Mouse (Mus musculus) embryonic facial prominence, embryonic 14.5 days (tissue): ENCODE results near the gene Sec1. TPM values are rescaled to one million over a fixed set of nuclear protein-coding genes. Genes with fewer than 3 reads are reported as not detected.
A peak's percentile ranks its signal among the peaks of the same experiment; 100 is the strongest.

Experiments used
- ATAC-seq: fragments of 200-750 bp; cut with Nextera tagmentation; 2 replicates; pipeline ENCODE4 v1.8.0; 2017; ENCODE audit warnings: low read depth, moderate number of reproducible peaks, moderate TSS enrichment
- DNase-seq: peaks from one replicate; pipeline ENCODE4 v3.0.0-alpha.2; 2015; ENCODE audit warnings: low spot score
- H3K27ac ChIP-seq: fragments of 300-500 bp; sonication (generic); replicated peaks from 2 replicates; pipeline ENCODE4 v1.5.1; 2014; ENCODE audit warnings: low read depth, mild to moderate bottlenecking, low read length, moderate library complexity
- H3K27me3 ChIP-seq: fragments of 300-500 bp; sonication (generic); replicated peaks from 2 replicates; pipeline ENCODE4 v1.6.1; 2014; ENCODE audit warnings: low read length; ENCODE audit not compliant: control insufficient read depth, insufficient read depth
- H3K36me3 ChIP-seq: fragments of 300-500 bp; sonication (generic); 2 replicates; pipeline ENCODE4 v1.6.1; 2014; ENCODE audit warnings: low read length, mixed read lengths; ENCODE audit not compliant: control insufficient read depth, insufficient read depth
- H3K4me1 ChIP-seq: fragments of 300-500 bp; sonication (generic); 2 replicates; pipeline ENCODE4 v1.6.1; 2014; ENCODE audit warnings: antibody characterized with exemption, low read length; ENCODE audit not compliant: control insufficient read depth, insufficient read depth
- H3K4me2 ChIP-seq: fragments of 300-500 bp; sonication (generic); 2 replicates; pipeline ENCODE4 v1.6.1; 2014; ENCODE audit warnings: low read depth, mild to moderate bottlenecking, low read length, moderate library complexity, mixed read lengths
- H3K4me3 ChIP-seq: fragments of 300-500 bp; sonication (generic); 2 replicates; pipeline ENCODE4 v1.5.1; 2014; ENCODE audit warnings: low read depth, mild to moderate bottlenecking, low read length
- H3K9ac ChIP-seq: fragments of 300-500 bp; sonication (generic); 2 replicates; pipeline ENCODE4 v1.6.1; 2014; ENCODE audit warnings: low read depth, mild to moderate bottlenecking, low read length, moderate library complexity, mixed read lengths
- H3K9me3 ChIP-seq: fragments of 300-500 bp; sonication (generic); 2 replicates; pipeline ENCODE4 v1.6.1; 2016; ENCODE audit warnings: low read length; ENCODE audit not compliant: control insufficient read depth
- WGBS: fragments of 180-500 bp; shearing (Covaris S2); extraction: QIAGEN DNeasy Blood & Tissue Kit; methylation state at CpG from one replicate; pipeline ENCODE4 v1.1.7; 2014; 5-methylcytosine and 5-hydroxymethylcytosine counted together
- polyA plus RNA-seq: library from polyadenylated mRNA; unstranded; fragments of >200 nt; fragmentation: Nextera tagmentation; extraction: Ambion mirVana; gene quantifications from 2 replicates; pipeline ENCODE4 v1.2.1, GENCODE M21; 2014

The Sec1 gene
- polyA plus RNA-seq, 1 experiment from 2014 or later: 2.1 TPM

GRCm38 (mm10) chr7:45715741-45716459 lies 21.7 kb upstream of the Sec1 start:
- Histone ChIP-seq H3K27me3 (no peaks in the 10 kb centered on the region), H3K4me3 (peak overlapping the region; percentile 57), H3K27ac (peak overlapping the region; percentile 67), H3K4me1 (peaks cover 21% of the 10 kb centered on the region), H3K4me2 (peak overlapping the region; percentile 71), H3K36me3 (peaks cover 50% of the 10 kb centered on the region), H3K9ac (peak overlapping the region; percentile 34; the same call in 1 of the 2 replicates), H3K9me3 (no peaks in the 10 kb centered on the region)
- WGBS: 82% methylated on average over 19 of the region's 19 CpGs
- no peak for DNase-seq
- ATAC-seq: no peak

GRCm38 (mm10) chr7:45715090-45715708 lies 21.0 kb upstream of the Sec1 start, which contains the start of gene Rpl18:
Gene Rpl18, plus strand, starts transcription at chr7:45715457.
- H3K4me1 ChIP-seq: peaks cover 21% of the 10 kb centered on the region
- DNase-seq: peak; percentile 99
- H3K9ac ChIP-seq: peak within 1 kb of the TSS; percentile 64
- no peaks in the 10 kb centered on the region for H3K27me3 ChIP-seq
- H3K27ac ChIP-seq: peak within 1 kb of the TSS; percentile 67
- H3K36me3 ChIP-seq: peaks cover 51% of the 10 kb centered on the region
- peak within 1 kb of the TSS; percentile 57 for H3K4me3 ChIP-seq
- H3K4me2 ChIP-seq: peak within 1 kb of the TSS; percentile 71
- WGBS: 13% methylated on average over 23 of the region's 34 CpGs
- no peaks in the 10 kb centered on the region for H3K9me3 ChIP-seq
- peak; percentile 94 for ATAC-seq

- H3K4me1 ChIP-seq: peaks cover 21% of the 10 kb centered on the region
- H3K9me3 ChIP-seq: no peaks in the 10 kb centered on the region
- peak overlapping the region; percentile 71 for H3K4me2 ChIP-seq
- peak overlapping the region; percentile 40; the same call in 1 of the 2 replicates for H3K27ac ChIP-seq
- H3K36me3 ChIP-seq: peaks cover 51% of the 10 kb centered on the region
- peak overlapping the region; percentile 57 for H3K4me3 ChIP-seq
- H3K9ac ChIP-seq: peak overlapping the region; percentile 64
- ATAC-seq: peak; percentile 26
- no peaks in the 10 kb centered on the region for H3K27me3 ChIP-seq
- peak; percentile 61 for DNase-seq
- 10% methylated on average over 13 of the region's 14 CpGs for WGBS
These were observed 20.5 kb upstream of the Sec1 start for GRCm38 (mm10) chr7:45714630-45715089.

GRCm38 (mm10) chr7:45713881-45714520 lies 19.8 kb upstream of the Sec1 start:
- Histone ChIP-seq H3K9ac (peak overlapping the region; percentile 64), H3K27me3 (no peaks in the 10 kb centered on the region), H3K4me1 (peaks cover 19% of the 10 kb centered on the region), H3K4me3 (peak overlapping the region; percentile 57), H3K4me2 (peak overlapping the region; percentile 71), H3K36me3 (peaks cover 46% of the 10 kb centered on the region), H3K27ac (no peak overlapping the region), H3K9me3 (no peaks in the 10 kb centered on the region)
- no peak for ATAC-seq
- 72% methylated on average over 6 of the region's 6 CpGs for WGBS
- DNase-seq: no peak

GRCm38 (mm10) chr7:45713396-45713795 lies 19.2 kb upstream of the Sec1 start:
- DNase-seq: no peak
- 92% methylated on average over 14 of the region's 16 CpGs for WGBS

GRCm38 (mm10) chr7:45712022-45712757 lies 18.0 kb upstream of the Sec1 start:
- ATAC-seq: no peak
- Histone ChIP-seq H3K27me3 (no peaks in the 10 kb centered on the region), H3K36me3 (peaks cover 43% of the 10 kb centered on the region), H3K9me3 (no peaks in the 10 kb centered on the region), H3K9ac (no peak overlapping the region), H3K4me1 (peaks cover 35% of the 10 kb centered on the region), H3K27ac (no peak overlapping the region), H3K4me3 (no peak overlapping the region), H3K4me2 (no peak overlapping the region)
- 85% methylated on average over 16 of the region's 21 CpGs for WGBS
- no peak for DNase-seq

More at GRCm38 (mm10) chr7:45713396-45713795, 19.2 kb upstream of the Sec1 start:
- Histone ChIP-seq H3K36me3 (peaks cover 43% of the 10 kb centered on the region), H3K4me1 (peaks cover 23% of the 10 kb centered on the region), H3K9me3 (no peaks in the 10 kb centered on the region), H3K27ac (no peak overlapping the region), H3K9ac (no peak overlapping the region), H3K4me3 (no peak overlapping the region), H3K4me2 (no peak overlapping the region), H3K27me3 (no peaks in the 10 kb centered on the region)
- no peak for ATAC-seq

GRCm38 (mm10) chr7:45711316-45712021 lies 17.3 kb upstream of the Sec1 start:
- DNase-seq: no peak
- no peak for ATAC-seq
- no peak overlapping the region for H3K4me2 ChIP-seq
- no peak overlapping the region for H3K9ac ChIP-seq
- no peak overlapping the region for H3K4me3 ChIP-seq
- peaks cover 35% of the 10 kb centered on the region for H3K4me1 ChIP-seq
- H3K9me3 ChIP-seq: no peaks in the 10 kb centered on the region
- no peak overlapping the region for H3K27ac ChIP-seq
- H3K27me3 ChIP-seq: no peaks in the 10 kb centered on the region
- peaks cover 43% of the 10 kb centered on the region for H3K36me3 ChIP-seq
- 92% methylated on average over 24 of the region's 24 CpGs for WGBS
